Mouse (Mus musculus): Measurements from ENCODE around the gene Oxt. TPM values are rescaled to one million over a fixed set of nuclear protein-coding genes. Genes with fewer than 3 reads are reported as not detected.

Gene Oxt
- polyA plus RNA-seq, 1 experiment from 2014 or later: not detected

GRCm38 (mm10) chr2:130583902-130584560 lies 8.1 kb downstream of the Oxt start:
- H3K9me3 ChIP-seq (ENCODE audit: control insufficient read depth, low read length): no peaks in the 10 kb centered on the region
- ATAC-seq (ENCODE audit: low FRiP score): no peak
- H3K4me1 ChIP-seq (ENCODE audit: control insufficient read depth, insufficient read depth, low read length): peaks cover 9% of the 10 kb centered on the region; the same call in 1 of the 2 replicates
- no peak overlapping the region for H3K4me2 ChIP-seq
- DNase-seq (ENCODE audit: low spot score, missing footprints): no peak
- H3K9ac ChIP-seq (ENCODE audit: low read length): no peak overlapping the region
- H3K27ac ChIP-seq (ENCODE audit: low read depth, low read length): no peak overlapping the region
- 85% methylated on average over 10 of the region's 10 CpGs for WGBS
- H3K27me3 ChIP-seq (ENCODE audit: control insufficient read depth, insufficient read depth, low read length): peaks cover 41% of the 10 kb centered on the region
- no peak overlapping the region for H3K4me3 ChIP-seq (ENCODE audit: low read depth, low read length)
- no peaks in the 10 kb centered on the region; the same call in 1 of the 2 replicates for H3K36me3 ChIP-seq (ENCODE audit: control insufficient read depth, insufficient read depth, low read length)

GRCm38 (mm10) chr2:130586016-130586415 lies 10.0 kb downstream of the Oxt start:
- peaks cover 21% of the 10 kb centered on the region for H3K27me3 ChIP-seq (ENCODE audit: control insufficient read depth, insufficient read depth, low read length)
- peaks cover 6% of the 10 kb centered on the region; the same call in 1 of the 2 replicates for H3K36me3 ChIP-seq (ENCODE audit: control insufficient read depth, insufficient read depth, low read length)
- 84% methylated on average over 6 of the region's 6 CpGs for WGBS
- H3K4me3 ChIP-seq (ENCODE audit: low read depth, low read length): no peak overlapping the region
- H3K4me1 ChIP-seq (ENCODE audit: control insufficient read depth, insufficient read depth, low read length): peaks cover under 1% of the 10 kb centered on the region; the same call in 1 of the 2 replicates
- no peak overlapping the region for H3K9ac ChIP-seq (ENCODE audit: low read length)
- H3K4me2 ChIP-seq: no peak overlapping the region
- no peaks in the 10 kb centered on the region for H3K9me3 ChIP-seq (ENCODE audit: control insufficient read depth, low read length)
- DNase-seq (ENCODE audit: low spot score, missing footprints): no peak
- no peak overlapping the region for H3K27ac ChIP-seq (ENCODE audit: low read depth, low read length)
- no peak for ATAC-seq (ENCODE audit: low FRiP score)

- Histone ChIP-seq H3K4me3 (ENCODE audit: low read depth, low read length) (no peak overlapping the region), H3K27ac (ENCODE audit: low read depth, low read length) (no peak overlapping the region), H3K4me2 (no peak overlapping the region), H3K4me1 (ENCODE audit: control insufficient read depth, insufficient read depth, low read length) (no peaks in the 10 kb centered on the region), H3K9me3 (ENCODE audit: control insufficient read depth, low read length) (no peaks in the 10 kb centered on the region), H3K36me3 (ENCODE audit: control insufficient read depth, insufficient read depth, low read length) (peaks cover 6% of the 10 kb centered on the region; the same call in 1 of the 2 replicates), H3K9ac (ENCODE audit: low read length) (no peak overlapping the region), H3K27me3 (ENCODE audit: control insufficient read depth, insufficient read depth, low read length) (no peaks in the 10 kb centered on the region)
- DNase-seq (ENCODE audit: low spot score, missing footprints): no peak
- no peak for ATAC-seq (ENCODE audit: low FRiP score)
- WGBS: 81% methylated on average over 2 of the region's 2 CpGs
Observed at GRCm38 (mm10) chr2:130588373-130588772, 12.4 kb downstream of the Oxt start.

GRCm38 (mm10) chr2:130589157-130589556 lies 13.2 kb downstream of the Oxt start:
- WGBS: 68% methylated on average over 4 of the region's 4 CpGs
- H3K27ac ChIP-seq (ENCODE audit: low read depth, low read length): no peak overlapping the region
- H3K27me3 ChIP-seq (ENCODE audit: control insufficient read depth, insufficient read depth, low read length): no peaks in the 10 kb centered on the region
- H3K9me3 ChIP-seq (ENCODE audit: control insufficient read depth, low read length): no peaks in the 10 kb centered on the region
- ATAC-seq (ENCODE audit: low FRiP score) (no peak), DNase-seq (ENCODE audit: low spot score, missing footprints) (no peak)
- no peak overlapping the region for H3K4me3 ChIP-seq (ENCODE audit: low read depth, low read length)
- H3K9ac ChIP-seq (ENCODE audit: low read length): no peak overlapping the region
- peaks cover 6% of the 10 kb centered on the region; the same call in 1 of the 2 replicates for H3K36me3 ChIP-seq (ENCODE audit: control insufficient read depth, insufficient read depth, low read length)
- no peak overlapping the region for H3K4me2 ChIP-seq
- no peaks in the 10 kb centered on the region for H3K4me1 ChIP-seq (ENCODE audit: control insufficient read depth, insufficient read depth, low read length)

- Histone ChIP-seq H3K9ac (ENCODE audit: low read length) (no peak overlapping the region), H3K36me3 (ENCODE audit: control insufficient read depth, insufficient read depth, low read length) (peaks cover 6% of the 10 kb centered on the region; the same call in 1 of the 2 replicates), H3K4me3 (ENCODE audit: low read depth, low read length) (no peak overlapping the region), H3K27ac (ENCODE audit: low read depth, low read length) (no peak overlapping the region), H3K4me2 (no peak overlapping the region), H3K9me3 (ENCODE audit: control insufficient read depth, low read length) (no peaks in the 10 kb centered on the region), H3K27me3 (ENCODE audit: control insufficient read depth, insufficient read depth, low read length) (no peaks in the 10 kb centered on the region), H3K4me1 (ENCODE audit: control insufficient read depth, insufficient read depth, low read length) (no peaks in the 10 kb centered on the region)
- DNase-seq (ENCODE audit: low spot score, missing footprints) (no peak), ATAC-seq (ENCODE audit: low FRiP score) (no peak)
- WGBS: 96% methylated on average over 2 of the region's 2 CpGs
Observed at GRCm38 (mm10) chr2:130589761-130590160, 13.8 kb downstream of the Oxt start.

GRCm38 (mm10) chr2:130591016-130591415 lies 15.0 kb downstream of the Oxt start:
- H3K27ac ChIP-seq (ENCODE audit: low read depth, low read length): no peak overlapping the region
- no peaks in the 10 kb centered on the region for H3K27me3 ChIP-seq (ENCODE audit: control insufficient read depth, insufficient read depth, low read length)
- no peak for ATAC-seq (ENCODE audit: low FRiP score)
- no peaks in the 10 kb centered on the region for H3K9me3 ChIP-seq (ENCODE audit: control insufficient read depth, low read length)
- no peak overlapping the region for H3K9ac ChIP-seq (ENCODE audit: low read length)
- WGBS: 83% methylated on average over 2 of the region's 2 CpGs
- peaks cover 6% of the 10 kb centered on the region; the same call in 1 of the 2 replicates for H3K36me3 ChIP-seq (ENCODE audit: control insufficient read depth, insufficient read depth, low read length)
- no peak overlapping the region for H3K4me3 ChIP-seq (ENCODE audit: low read depth, low read length)
- no peak overlapping the region for H3K4me2 ChIP-seq
- no peaks in the 10 kb centered on the region for H3K4me1 ChIP-seq (ENCODE audit: control insufficient read depth, insufficient read depth, low read length)
- DNase-seq (ENCODE audit: low spot score, missing footprints): no peak

- no peak overlapping the region for H3K4me3 ChIP-seq (ENCODE audit: low read depth, low read length)
- H3K9ac ChIP-seq (ENCODE audit: low read length): no peak overlapping the region
- DNase-seq (ENCODE audit: low spot score, missing footprints) (peak; percentile 8), ATAC-seq (ENCODE audit: low FRiP score) (no peak)
- H3K36me3 ChIP-seq (ENCODE audit: control insufficient read depth, insufficient read depth, low read length): peaks cover 7% of the 10 kb centered on the region
- no peaks in the 10 kb centered on the region for H3K4me1 ChIP-seq (ENCODE audit: control insufficient read depth, insufficient read depth, low read length)
- no peak overlapping the region for H3K4me2 ChIP-seq
- WGBS: 85% methylated on average over 1 of the region's 1 CpGs
- no peak overlapping the region for H3K27ac ChIP-seq (ENCODE audit: low read depth, low read length)
- no peaks in the 10 kb centered on the region for H3K9me3 ChIP-seq (ENCODE audit: control insufficient read depth, low read length)
- no peaks in the 10 kb centered on the region for H3K27me3 ChIP-seq (ENCODE audit: control insufficient read depth, insufficient read depth, low read length)
Observed at GRCm38 (mm10) chr2:130595596-130595995, 19.6 kb downstream of the Oxt start.

- Histone ChIP-seq H3K9me3 (ENCODE audit: control insufficient read depth, low read length) (no peaks in the 10 kb centered on the region), H3K4me3 (ENCODE audit: low read depth, low read length) (no peak overlapping the region), H3K27me3 (ENCODE audit: control insufficient read depth, insufficient read depth, low read length) (no peaks in the 10 kb centered on the region), H3K4me2 (no peak overlapping the region), H3K9ac (ENCODE audit: low read length) (no peak overlapping the region), H3K4me1 (ENCODE audit: control insufficient read depth, insufficient read depth, low read length) (no peaks in the 10 kb centered on the region), H3K36me3 (ENCODE audit: control insufficient read depth, insufficient read depth, low read length) (peaks cover 6% of the 10 kb centered on the region), H3K27ac (ENCODE audit: low read depth, low read length) (no peak overlapping the region)
- 29% methylated on average over 1 of the region's 1 CpGs for WGBS
- ATAC-seq (ENCODE audit: low FRiP score): no peak
- DNase-seq (ENCODE audit: low spot score, missing footprints): no peak
Observed at GRCm38 (mm10) chr2:130597601-130598010, 21.6 kb downstream of the Oxt start.

- H3K36me3 ChIP-seq (ENCODE audit: control insufficient read depth, insufficient read depth, low read length): peaks cover 6% of the 10 kb centered on the region
- H3K9ac ChIP-seq (ENCODE audit: low read length): no peak overlapping the region
- no peaks in the 10 kb centered on the region for H3K4me1 ChIP-seq (ENCODE audit: control insufficient read depth, insufficient read depth, low read length)
- WGBS: 77% methylated on average over 3 of the region's 3 CpGs
- no peak for ATAC-seq (ENCODE audit: low FRiP score)
- H3K9me3 ChIP-seq (ENCODE audit: control insufficient read depth, low read length): no peaks in the 10 kb centered on the region
- H3K27ac ChIP-seq (ENCODE audit: low read depth, low read length): no peak overlapping the region
- DNase-seq (ENCODE audit: low spot score, missing footprints): no peak
- H3K4me3 ChIP-seq (ENCODE audit: low read depth, low read length): no peak overlapping the region
- no peak overlapping the region for H3K4me2 ChIP-seq
- H3K27me3 ChIP-seq (ENCODE audit: control insufficient read depth, insufficient read depth, low read length): no peaks in the 10 kb centered on the region
Observed at GRCm38 (mm10) chr2:130598399-130598798, 22.4 kb downstream of the Oxt start.
